Mouse (Mus musculus) kidney, embryonic 16.5 days (tissue): ENCODE measurements around the gene Mfsd14a. TPM values are rescaled to one million over a fixed set of nuclear protein-coding genes. Genes with fewer than 3 reads are reported as not detected.

Experiments used
- ATAC-seq: fragments of 200-750 bp; cut with Nextera tagmentation; 2 replicates; pipeline ENCODE4 v1.8.0; 2017; ENCODE audit warnings: moderate TSS enrichment; ENCODE audit not compliant: low FRiP score, low TSS enrichment
- H3K27ac ChIP-seq: fragments of 300-500 bp; sonication (generic); 2 replicates; pipeline ENCODE4 v1.5.1; 2014; ENCODE audit warnings: low read length
- H3K27me3 ChIP-seq: fragments of 300-500 bp; sonication (generic); 2 replicates; pipeline ENCODE4 v1.6.1; 2014; ENCODE audit warnings: low read length, control low read depth, mixed read lengths; ENCODE audit not compliant: insufficient read depth
- H3K36me3 ChIP-seq: fragments of 300-500 bp; sonication (generic); 2 replicates; pipeline ENCODE4 v1.6.1; 2014; ENCODE audit warnings: low read length, control low read depth, mixed read lengths; ENCODE audit not compliant: insufficient read depth
- H3K4me1 ChIP-seq: fragments of 300-500 bp; sonication (generic); 2 replicates; pipeline ENCODE4 v1.6.1; 2014; ENCODE audit warnings: low read length, control low read depth, mixed read lengths; ENCODE audit not compliant: insufficient read depth
- H3K4me2 ChIP-seq: fragments of 300-500 bp; sonication (generic); replicated peaks from 2 replicates; pipeline ENCODE4 v1.6.1; 2014; ENCODE audit warnings: low read depth, low read length
- H3K4me3 ChIP-seq: fragments of 300-500 bp; sonication (generic); 2 replicates; pipeline ENCODE4 v1.5.1; 2014; ENCODE audit warnings: mild to moderate bottlenecking, low read length
- H3K9ac ChIP-seq: fragments of 300-500 bp; sonication (generic); replicated peaks from 2 replicates; pipeline ENCODE4 v1.6.1; 2014; ENCODE audit warnings: low read length
- H3K9me3 ChIP-seq: fragments of 300-500 bp; sonication (generic); 2 replicates; pipeline ENCODE4 v1.6.1; 2016; ENCODE audit warnings: low read length, control low read depth
- WGBS: fragments of 180-500 bp; shearing (Covaris S2); extraction: QIAGEN DNeasy Blood & Tissue Kit; methylation state at CpG from one replicate; pipeline ENCODE4 v1.1.7; 2014; 5-methylcytosine and 5-hydroxymethylcytosine counted together
- polyA plus RNA-seq: library from polyadenylated mRNA; unstranded; fragments of >200 nt; fragmentation: Nextera tagmentation; extraction: Ambion mirVana; gene quantifications from 2 replicates; pipeline ENCODE4 v1.2.1, GENCODE M21; 2015

Mfsd14a gene
- polyA plus RNA-seq, 1 experiment from 2014 or later: 104 TPM

GRCm38 (mm10) chr3:116615318-116616068 is 47.0 kb downstream of the Mfsd14a start:
- H3K36me3 ChIP-seq: peaks cover 43% of the 10 kb centered on the region
- no peaks in the 10 kb centered on the region for H3K4me1 ChIP-seq
- H3K9ac ChIP-seq: no peak overlapping the region
- WGBS: 88% methylated on average over 8 of the region's 8 CpGs
- H3K4me2 ChIP-seq: no peak overlapping the region
- H3K9me3 ChIP-seq: no peaks in the 10 kb centered on the region
- no peak overlapping the region for H3K4me3 ChIP-seq
- H3K27ac ChIP-seq: no peak overlapping the region
- H3K27me3 ChIP-seq: no peaks in the 10 kb centered on the region
- ATAC-seq: no peak

- no peak within 1 kb of the TSS for H3K4me2 ChIP-seq
- no peaks in the 10 kb centered on the region for H3K9me3 ChIP-seq
- H3K27me3 ChIP-seq: no peaks in the 10 kb centered on the region
- no peak within 1 kb of the TSS for H3K4me3 ChIP-seq
- no peaks in the 10 kb centered on the region for H3K4me1 ChIP-seq
- ATAC-seq: no peak
- peaks cover 45% of the 10 kb centered on the region for H3K36me3 ChIP-seq
- H3K9ac ChIP-seq: no peak within 1 kb of the TSS
- WGBS: 88% methylated on average over 10 of the region's 10 CpGs
- H3K27ac ChIP-seq: no peak within 1 kb of the TSS
Measured at GRCm38 (mm10) chr3:116614295-116614892, 48.1 kb downstream of the Mfsd14a start, which contains the start of gene Trmt13. Gene Trmt13 (minus strand): TSS chr3:116614587.

- H3K4me1 ChIP-seq: no peaks in the 10 kb centered on the region
- H3K9me3 ChIP-seq: no peaks in the 10 kb centered on the region
- H3K9ac ChIP-seq: no peak overlapping the region
- WGBS: 75% methylated on average over 9 of the region's 9 CpGs
- no peak overlapping the region for H3K4me2 ChIP-seq
- peaks cover 8% of the 10 kb centered on the region; the same call in 1 of the 2 replicates for H3K36me3 ChIP-seq
- no peak overlapping the region for H3K27ac ChIP-seq
- no peak overlapping the region for H3K4me3 ChIP-seq
- no peak for ATAC-seq
- no peaks in the 10 kb centered on the region for H3K27me3 ChIP-seq
Measured at GRCm38 (mm10) chr3:116604570-116604969, 57.9 kb downstream of the Mfsd14a start.

GRCm38 (mm10) chr3:116601781-116602180 is 60.7 kb downstream of the Mfsd14a start:
- no peak overlapping the region for H3K4me3 ChIP-seq
- H3K9me3 ChIP-seq: no peaks in the 10 kb centered on the region
- H3K9ac ChIP-seq: no peak overlapping the region
- no peak for ATAC-seq
- H3K36me3 ChIP-seq: no peaks in the 10 kb centered on the region
- H3K27me3 ChIP-seq: no peaks in the 10 kb centered on the region
- WGBS: 88% methylated on average over 5 of the region's 5 CpGs
- H3K27ac ChIP-seq: no peak overlapping the region
- H3K4me2 ChIP-seq: no peak overlapping the region
- no peaks in the 10 kb centered on the region for H3K4me1 ChIP-seq

- Histone ChIP-seq H3K27ac (no peak overlapping the region), H3K4me2 (no peak overlapping the region), H3K9me3 (no peaks in the 10 kb centered on the region), H3K9ac (no peak overlapping the region), H3K36me3 (no peaks in the 10 kb centered on the region), H3K27me3 (no peaks in the 10 kb centered on the region), H3K4me1 (peaks cover 1% of the 10 kb centered on the region), H3K4me3 (no peak overlapping the region)
- WGBS: 91% methylated on average over 5 of the region's 5 CpGs
- ATAC-seq: no peak
Measured at GRCm38 (mm10) chr3:116601005-116601404, 61.5 kb downstream of the Mfsd14a start.

GRCm38 (mm10) chr3:116599705-116600104 is 62.8 kb downstream of the Mfsd14a start:
- Histone ChIP-seq H3K4me2 (no peak overlapping the region), H3K9me3 (no peaks in the 10 kb centered on the region), H3K4me3 (no peak overlapping the region), H3K36me3 (no peaks in the 10 kb centered on the region), H3K27me3 (no peaks in the 10 kb centered on the region), H3K27ac (no peak overlapping the region), H3K4me1 (peaks cover 3% of the 10 kb centered on the region), H3K9ac (no peak overlapping the region)
- WGBS: 82% methylated on average over 2 of the region's 2 CpGs
- no peak for ATAC-seq

GRCm38 (mm10) chr3:116595603-116595991 is 66.9 kb downstream of the Mfsd14a start:
- Histone ChIP-seq H3K27me3 (no peaks in the 10 kb centered on the region), H3K4me3 (peak overlapping the region; percentile 96), H3K4me1 (peaks cover 6% of the 10 kb centered on the region), H3K36me3 (peaks cover 12% of the 10 kb centered on the region), H3K4me2 (peak overlapping the region; percentile 78), H3K27ac (0 out of 2 replicates have a peak overlapping the region, but pooled peaks have one; percentile 91), H3K9me3 (no peaks in the 10 kb centered on the region), H3K9ac (peak overlapping the region; percentile 88)
- ATAC-seq: no peak
- WGBS: 8% methylated on average over 10 of the region's 10 CpGs

GRCm38 (mm10) chr3:116594728-116595602 is 67.5 kb downstream of the Mfsd14a start, which contains the start of gene Sass6:
Gene Sass6 (plus strand): TSS chr3:116594982.
- under 1% methylated on average over 65 of the region's 65 CpGs for WGBS
- peak within 1 kb of the TSS; percentile 88 for H3K9ac ChIP-seq
- H3K27me3 ChIP-seq: no peaks in the 10 kb centered on the region
- peak within 1 kb of the TSS; percentile 91 for H3K27ac ChIP-seq
- H3K4me2 ChIP-seq: peak within 1 kb of the TSS; percentile 78
- peak; percentile 98 for ATAC-seq
- H3K4me3 ChIP-seq: peak within 1 kb of the TSS; percentile 96
- H3K9me3 ChIP-seq: no peaks in the 10 kb centered on the region
- H3K36me3 ChIP-seq: peaks cover 16% of the 10 kb centered on the region
- peaks cover 6% of the 10 kb centered on the region for H3K4me1 ChIP-seq

- Histone ChIP-seq H3K4me3 (peak overlapping the region; percentile 96), H3K9me3 (no peaks in the 10 kb centered on the region), H3K27ac (peak overlapping the region; percentile 91), H3K36me3 (peaks cover 23% of the 10 kb centered on the region), H3K4me2 (peak overlapping the region; percentile 51), H3K9ac (peak overlapping the region; percentile 88), H3K27me3 (no peaks in the 10 kb centered on the region), H3K4me1 (peaks cover 6% of the 10 kb centered on the region)
- WGBS: 3% methylated on average over 22 of the region's 22 CpGs
- ATAC-seq: peak; percentile 76
Measured at GRCm38 (mm10) chr3:116594076-116594727, 68.3 kb downstream of the Mfsd14a start.
